Mouse (Mus musculus): ENCODE results near the gene Gpr149. TPM values are rescaled to one million over a fixed set of nuclear protein-coding genes. Genes with fewer than 3 reads are reported as not detected.

Gene Gpr149
- polyA plus RNA-seq, 1 experiment from 2014 or later: not detected

GRCm38 (mm10) chr3:62506488-62507205 is 98.3 kb downstream of the Gpr149 start, which contains the start of gene Dhx36:
Gene Dhx36, minus strand, starts transcription at chr3:62507004.
- H3K27me3 ChIP-seq (replicated peaks): no peaks in the 10 kb centered on the region; the same call in 1 of the 2 replicates
- WGBS (ENCODE audit: insufficient replicate concordance): under 1% methylated on average over 65 of the region's 66 CpGs
- peak within 1 kb of the TSS; percentile 87 for H3K9ac ChIP-seq
- peak within 1 kb of the TSS; percentile 86 for H3K27ac ChIP-seq
- H3K4me2 ChIP-seq: peak within 1 kb of the TSS; percentile 74
- peak within 1 kb of the TSS; percentile 95 for H3K4me3 ChIP-seq
- ATAC-seq: peak; percentile 94
- H3K9me3 ChIP-seq (replicated peaks): no peaks in the 10 kb centered on the region
- H3K36me3 ChIP-seq: peaks cover 2% of the 10 kb centered on the region; the same call in 1 of the 2 replicates
- peaks cover 16% of the 10 kb centered on the region for H3K4me1 ChIP-seq

- peak; percentile 38; the same call in 1 of the 2 replicates for ATAC-seq
- WGBS (ENCODE audit: insufficient replicate concordance): 57% methylated on average over 5 of the region's 5 CpGs
- peak overlapping the region; percentile 87; the same call in 1 of the 2 replicates for H3K9ac ChIP-seq
Measured at GRCm38 (mm10) chr3:62505166-62505900, 99.6 kb downstream of the Gpr149 start.

GRCm38 (mm10) chr3:62499327-62499726 is 105.6 kb downstream of the Gpr149 start:
- WGBS (ENCODE audit: insufficient replicate concordance): 81% methylated on average over 4 of the region's 4 CpGs

More at GRCm38 (mm10) chr3:62505166-62505900, 99.6 kb downstream of the Gpr149 start:
- no peaks in the 10 kb centered on the region for H3K9me3 ChIP-seq (replicated peaks)
- peaks cover 15% of the 10 kb centered on the region for H3K36me3 ChIP-seq
- H3K4me2 ChIP-seq: peak overlapping the region; percentile 74
- no peaks in the 10 kb centered on the region; the same call in 1 of the 2 replicates for H3K27me3 ChIP-seq (replicated peaks)
- no peak overlapping the region for H3K27ac ChIP-seq
- H3K4me3 ChIP-seq: peak overlapping the region; percentile 95
- H3K4me1 ChIP-seq: peaks cover 16% of the 10 kb centered on the region

GRCm38 (mm10) chr3:62492568-62492967 is 112.4 kb downstream of the Gpr149 start:
- Histone ChIP-seq H3K9ac (no peak overlapping the region), H3K36me3 (peaks cover 70% of the 10 kb centered on the region), H3K27ac (no peak overlapping the region), H3K4me1 (no peaks in the 10 kb centered on the region), H3K9me3 (replicated peaks) (no peaks in the 10 kb centered on the region), H3K4me3 (no peak overlapping the region), H3K27me3 (replicated peaks) (no peaks in the 10 kb centered on the region), H3K4me2 (no peak overlapping the region)
- 70% methylated on average over 6 of the region's 6 CpGs for WGBS (ENCODE audit: insufficient replicate concordance)
- ATAC-seq: no peak

More at GRCm38 (mm10) chr3:62499327-62499726, 105.6 kb downstream of the Gpr149 start:
- Histone ChIP-seq H3K4me2 (no peak overlapping the region), H3K9ac (no peak overlapping the region), H3K36me3 (peaks cover 55% of the 10 kb centered on the region), H3K4me3 (no peak overlapping the region), H3K4me1 (no peaks in the 10 kb centered on the region), H3K27ac (no peak overlapping the region), H3K9me3 (replicated peaks) (no peaks in the 10 kb centered on the region), H3K27me3 (replicated peaks) (no peaks in the 10 kb centered on the region)
- no peak for ATAC-seq

GRCm38 (mm10) chr3:62484340-62484739 is 120.6 kb downstream of the Gpr149 start:
- Histone ChIP-seq H3K4me2 (no peak overlapping the region), H3K4me3 (no peak overlapping the region), H3K27ac (no peak overlapping the region), H3K4me1 (no peaks in the 10 kb centered on the region), H3K9ac (no peak overlapping the region), H3K27me3 (replicated peaks) (no peaks in the 10 kb centered on the region), H3K36me3 (peaks cover 66% of the 10 kb centered on the region), H3K9me3 (replicated peaks) (no peaks in the 10 kb centered on the region)
- ATAC-seq: no peak
- WGBS (ENCODE audit: insufficient replicate concordance): 79% methylated on average over 2 of the region's 2 CpGs

Other genes starting within 250 kb of the Gpr149 start
- 20.3 and 21.5 TPM in 2 replicates for gene Dhx36, start 98.1 kb downstream of the Gpr149 start, polyA plus RNA-seq (2016; fragmentation: Nextera tagmentation; extraction: Ambion mirVana)